ENCODE assay signal across 19 mouse cellular contexts in genomic region chr4:149463435-149463950, GRCm38 (mm10). TPM values are rescaled to one million over a fixed set of nuclear protein-coding genes. Genes with fewer than 3 reads are reported as not detected.
DNase-seq lines count a peak whose midpoint lies in the region.
"Had no signal": no experiment of that assay in that cellular context is flagged by ENCODE, and none has a peak within 500 bp of the region (broad histone marks: within the 10 kb centered on the region; RNA-seq: fewer than 3 reads in every experiment).

No protein-coding gene starts in this region.

- DNase-seq in kidney, postnatal 36 days: peak; percentile 20 to 31
- DNase-seq in kidney, postnatal 4 days: no peak
- peak; percentile 30 for DNase-seq in thymus, postnatal 14 days
- no peak for DNase-seq in thymus, adult 18-20 months
- DNase-seq in ES-CJ7 (ENCODE audit: low read depth, low spot score): peak; percentile 47
- peak; percentile 79 for DNase-seq in ZHBTc4 (ENCODE audit: low read depth, low spot score)
- DNase-seq in layer of hippocampus, adult 8-10 months (ENCODE audit: low spot score in 2 of 2): no peak
- no peak for DNase-seq in left cerebral cortex, adult 11 months (ENCODE audit: low spot score)
- DNase-seq: adrenal gland, adult 2 months; adrenal gland, postnatal 25 days; cerebellum, adult 2 months; cerebellum, postnatal 10 days; forebrain, postnatal 0 days; gastrocnemius, adult 2 months; gastrocnemius, postnatal 25 days; heart, adult 11 months; heart, postnatal 36 days had no signal

RNA-seq across cellular contexts. Expression of gene Rbp7, which starts 8.7 kb away (rescaled TPM):
- not detected for total RNA-seq in layer of hippocampus, adult 8-10 months (2022)
- total RNA-seq: CH12.LX; forebrain, postnatal 0 days; G1E had no signal

RNA-seq across cellular contexts. Expression of gene Tmem274, which starts 13.7 kb away (rescaled TPM):
- not detected for total RNA-seq in layer of hippocampus, adult 8-10 months (2022)
- total RNA-seq: adrenal gland, adult 2 months; adrenal gland, postnatal 25 days; CH12.LX; forebrain, postnatal 0 days; G1E; gastrocnemius, adult 2 months; gastrocnemius, postnatal 25 days; heart, postnatal 36 days had no signal

RNA-seq across cellular contexts. Expression of gene Nmnat1, which starts 21.5 kb away (rescaled TPM):
- total RNA-seq in layer of hippocampus, adult 8-10 months (2022): 1 to 10 TPM; 6.0 to 9.0 (median 7.0) TPM

RNA-seq across cellular contexts. Expression of gene Lzic, which starts 21.5 kb away (rescaled TPM):
- total RNA-seq in layer of hippocampus, adult 8-10 months (2022): 10 to 100 TPM; 16.4 to 18.2 (median 16.9) TPM

RNA-seq across cellular contexts. Expression of gene Ube4b, which starts 36.9 kb away (rescaled TPM):
- total RNA-seq in layer of hippocampus, adult 8-10 months (2022): 100 to 1,000 TPM in 2 of 4 experiments, 10 to 100 TPM in 2; 91.3 to 108 (median 97.6) TPM

Comparison
In these comparisons a context has a peak if more than half of its experiments do, and no peak if none do; other contexts are left out.
1. DNase-seq: peak in kidney, postnatal 36 days (2 of 2), thymus, postnatal 14 days (single experiment), ES-CJ7 (single experiment) and ZHBTc4 (single experiment); none in kidney, postnatal 4 days (0 of 2), thymus, adult 18-20 months (0 of 2), layer of hippocampus, adult 8-10 months (0 of 2) and left cerebral cortex, adult 11 months (single experiment).